Mouse (Mus musculus): Measurements from ENCODE around the gene Efcab2.
"Not testable (repeated sequence)": the region's sequence is repeated elsewhere in the genome, so short reads cannot be mapped to it uniquely, and the experiment has no call there.

Efcab2 gene

DNA sequence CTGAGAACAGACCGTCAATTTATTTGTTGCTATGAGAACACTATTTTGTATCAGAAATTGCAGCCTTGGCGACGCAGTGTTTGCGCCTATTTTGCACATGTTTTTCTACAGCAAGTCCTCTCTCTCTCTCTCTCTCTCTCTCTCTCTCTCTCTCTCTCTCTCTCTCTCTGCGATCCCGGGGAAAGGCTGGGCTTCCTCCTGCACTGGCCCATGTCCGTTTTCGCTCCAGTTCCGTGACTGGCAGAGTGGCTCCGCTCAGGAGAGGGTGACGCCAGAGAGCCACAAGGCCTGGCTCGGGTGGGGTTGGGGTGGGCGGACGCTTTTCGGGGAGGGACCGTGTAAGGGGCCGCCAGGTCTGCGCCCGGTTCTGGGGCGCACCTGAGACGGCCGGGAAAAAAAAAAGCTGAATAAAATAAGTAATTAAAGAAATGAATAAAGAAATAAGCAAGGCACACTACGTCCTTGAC is 407 bp upstream of the Efcab2 start:
- DNase-seq (ENCODE audit: low spot score in 2 of 2) = peak; percentile 77 to 82

GRCm38 (mm10) chr1:178406765-178407645 is 1.1 kb downstream of the Efcab2 start:
- DNase-seq (ENCODE audit: low spot score in 2 of 2) = peak in 1 of 2 experiments; percentile 22

DNA sequence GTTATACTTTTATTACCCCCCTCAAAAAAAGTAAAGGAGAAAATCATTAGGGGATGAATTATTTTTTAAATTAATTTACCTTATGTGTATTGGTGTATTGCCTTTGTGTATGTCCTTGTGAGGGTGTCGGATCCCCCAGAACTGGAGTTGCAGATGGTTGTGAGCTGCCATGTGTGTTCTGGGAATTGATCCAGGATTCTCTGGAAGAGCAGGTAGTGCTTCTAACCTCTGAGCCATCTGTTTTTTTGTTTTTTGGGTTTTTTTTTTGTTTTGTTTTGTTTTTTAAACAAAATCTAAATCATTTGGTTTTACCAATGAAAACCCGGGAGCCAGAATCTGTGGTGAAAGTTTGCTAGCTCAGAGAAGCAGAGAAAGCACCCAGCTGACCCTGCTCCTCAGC is 1.8 kb downstream of the Efcab2 start:
- no peak for DNase-seq (ENCODE audit: low spot score in 2 of 2)

GRCm38 (mm10) chr1:178408901-178409361 is 3.0 kb downstream of the Efcab2 start:
- no peak for DNase-seq (ENCODE audit: low spot score in 2 of 2)

DNA sequence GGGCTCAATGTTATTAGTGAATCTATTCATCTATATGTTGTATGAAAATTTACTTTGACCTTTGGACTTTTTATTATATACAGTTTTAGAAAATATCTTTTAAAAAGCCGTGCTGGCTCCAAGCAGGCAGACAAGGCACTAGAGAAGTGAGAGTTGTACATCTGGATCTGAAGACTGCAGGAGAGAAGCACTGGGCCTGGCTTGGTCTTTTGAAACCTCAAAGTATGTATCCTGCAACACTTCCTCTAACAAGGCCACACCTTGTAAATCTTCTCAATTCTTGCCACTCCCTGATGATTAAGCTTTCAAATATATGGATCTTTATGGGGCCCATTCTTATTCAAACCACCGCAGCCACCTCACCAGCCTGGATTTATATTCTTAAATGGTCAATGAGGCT is 7.5 kb downstream of the Efcab2 start:
- not testable (repeated sequence) for DNase-seq (ENCODE audit: low spot score in 2 of 2)

- DNase-seq (ENCODE audit: low spot score in 2 of 2) = no peak
Measured at GRCm38 (mm10) chr1:178419608-178420007, 13.7 kb downstream of the Efcab2 start.

GRCm38 (mm10) chr1:178423662-178424061 is 17.8 kb downstream of the Efcab2 start:
- DNase-seq (ENCODE audit: low spot score in 2 of 2) = no peak

- DNase-seq (ENCODE audit: low spot score in 2 of 2) = no peak
Measured at GRCm38 (mm10) chr1:178431619-178432444, 25.9 kb downstream of the Efcab2 start.

- no peak for DNase-seq (ENCODE audit: low spot score in 2 of 2)
Measured at GRCm38 (mm10) chr1:178433619-178434018, 27.7 kb downstream of the Efcab2 start.

GRCm38 (mm10) chr1:178444407-178444806 is 38.5 kb downstream of the Efcab2 start:
- no peak for DNase-seq (ENCODE audit: low spot score in 2 of 2)

DNA sequence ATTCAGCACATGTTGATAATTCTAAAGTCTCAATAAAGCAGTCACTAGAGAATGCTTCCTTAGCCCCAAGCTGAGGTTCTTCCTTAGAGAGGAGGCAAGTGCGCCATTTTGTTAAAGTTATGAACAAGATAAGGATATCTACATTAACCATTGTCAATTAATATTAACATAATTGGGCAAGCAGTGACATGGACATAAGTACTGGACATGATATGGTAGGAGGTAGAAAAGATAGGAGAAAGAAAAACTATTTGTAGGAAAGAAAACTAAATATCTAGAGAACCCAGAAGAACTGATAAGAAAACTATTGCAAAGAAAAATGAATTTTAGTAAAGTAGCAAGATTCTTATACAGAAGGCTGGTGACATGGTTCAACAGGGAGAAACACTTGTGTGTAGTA is 41.2 kb downstream of the Efcab2 start:
- no peak for DNase-seq (ENCODE audit: low spot score in 2 of 2)

DNA sequence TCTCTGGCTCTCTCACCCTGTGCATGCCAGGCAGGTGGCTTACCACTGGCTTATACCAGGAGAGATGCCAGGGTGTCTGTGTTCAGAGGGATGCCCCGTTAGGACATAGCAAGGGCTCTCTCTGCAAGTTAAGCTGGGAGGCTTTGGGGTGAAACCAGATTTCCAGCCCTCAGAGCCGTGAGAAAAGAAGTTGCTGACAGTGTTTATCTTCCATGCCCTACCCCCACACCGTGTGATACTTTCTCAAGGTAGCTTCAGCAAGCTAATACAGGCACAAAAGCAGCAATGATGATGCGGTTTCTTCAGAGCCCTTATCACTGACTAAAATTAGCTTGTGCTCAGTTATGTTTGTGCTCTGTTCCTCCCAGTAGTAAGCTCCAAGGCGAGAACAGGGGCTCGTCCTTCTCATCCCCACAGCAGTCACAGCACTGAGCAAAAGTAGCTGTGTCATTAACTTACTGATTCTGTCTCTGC is 42.4 kb downstream of the Efcab2 start:
- DNase-seq (ENCODE audit: low spot score in 2 of 2) = peak; percentile 30 to 34

- peak; percentile 77 to 84 for DNase-seq (ENCODE audit: low spot score in 2 of 2)
Measured at GRCm38 (mm10) chr1:178449172-178449571, 43.3 kb downstream of the Efcab2 start.

GRCm38 (mm10) chr1:178449933-178450332 is 44.0 kb downstream of the Efcab2 start:
- DNase-seq (ENCODE audit: low spot score in 2 of 2) = no peak

DNA sequence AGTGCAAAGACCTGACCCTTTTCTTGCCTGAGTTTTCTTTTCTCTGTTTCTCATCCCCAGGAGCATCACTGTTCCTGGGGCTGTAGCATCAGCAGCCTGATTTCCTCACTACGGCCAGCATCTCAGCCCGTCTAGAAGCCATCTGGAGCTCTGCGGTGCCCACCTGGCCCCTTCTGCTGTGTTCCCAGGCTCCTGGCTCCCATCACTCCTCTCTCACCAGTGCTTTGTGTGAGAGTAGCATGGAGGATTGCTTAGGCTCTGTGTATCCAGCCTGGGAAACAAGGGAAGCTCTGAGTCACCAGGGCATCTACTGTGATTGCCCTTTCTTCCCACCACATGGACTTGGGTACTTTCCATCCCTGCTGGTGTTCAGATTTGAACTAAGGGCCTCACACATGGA is 48.2 kb downstream of the Efcab2 start:
- DNase-seq (ENCODE audit: low spot score in 2 of 2) = no peak

DNA sequence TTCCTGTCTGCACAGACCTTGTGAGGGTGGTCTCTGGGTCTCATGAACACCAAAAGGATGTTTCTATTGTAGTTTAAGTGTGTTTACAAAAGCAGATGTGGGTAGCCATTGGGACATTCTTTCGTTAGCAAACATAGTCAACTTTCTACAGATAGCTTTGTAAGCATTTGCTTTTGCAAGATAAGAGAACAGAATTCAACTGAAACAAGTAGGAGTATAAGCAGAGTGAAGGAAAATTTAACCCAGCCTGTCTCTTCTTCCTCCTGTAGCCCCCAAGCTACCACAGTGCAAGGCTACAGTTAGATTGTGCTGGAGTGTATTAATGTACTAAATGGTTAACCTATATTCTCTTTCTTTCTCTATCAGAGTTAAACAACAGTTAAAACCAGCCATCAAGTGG is 49.2 kb downstream of the Efcab2 start:
- no peak for DNase-seq (ENCODE audit: low spot score in 2 of 2)

- no peak for DNase-seq (ENCODE audit: low spot score in 2 of 2)
Measured at GRCm38 (mm10) chr1:178458029-178458428, 52.1 kb downstream of the Efcab2 start.

DNA sequence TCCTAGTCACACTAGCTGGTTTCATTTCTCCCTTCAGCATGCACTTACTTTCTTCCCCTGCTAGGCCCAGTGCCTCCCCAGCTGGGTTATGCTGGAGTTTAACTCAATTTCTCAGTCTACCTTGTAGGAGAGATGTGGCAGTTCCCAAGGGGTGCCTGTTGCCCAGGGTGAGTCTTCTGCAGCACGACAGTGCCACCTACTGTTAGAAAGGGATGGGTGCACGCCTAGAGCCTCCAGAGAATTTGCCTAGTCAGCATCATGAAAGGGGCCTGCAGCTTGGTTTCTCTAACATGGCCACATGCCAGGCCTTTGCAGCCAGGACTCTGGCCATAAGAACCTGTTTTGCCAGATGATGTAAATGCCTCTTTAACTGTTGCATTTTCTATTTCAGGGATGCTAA is 57.8 kb downstream of the Efcab2 start:
- peak; percentile 69 to 83 for DNase-seq (ENCODE audit: low spot score in 2 of 2)

- no peak for DNase-seq (ENCODE audit: low spot score in 2 of 2)
Measured at GRCm38 (mm10) chr1:178464140-178464539, 58.3 kb downstream of the Efcab2 start.

GRCm38 (mm10) chr1:178467594-178467993 is 61.7 kb downstream of the Efcab2 start:
- DNase-seq (ENCODE audit: low spot score in 2 of 2) = no peak

DNA sequence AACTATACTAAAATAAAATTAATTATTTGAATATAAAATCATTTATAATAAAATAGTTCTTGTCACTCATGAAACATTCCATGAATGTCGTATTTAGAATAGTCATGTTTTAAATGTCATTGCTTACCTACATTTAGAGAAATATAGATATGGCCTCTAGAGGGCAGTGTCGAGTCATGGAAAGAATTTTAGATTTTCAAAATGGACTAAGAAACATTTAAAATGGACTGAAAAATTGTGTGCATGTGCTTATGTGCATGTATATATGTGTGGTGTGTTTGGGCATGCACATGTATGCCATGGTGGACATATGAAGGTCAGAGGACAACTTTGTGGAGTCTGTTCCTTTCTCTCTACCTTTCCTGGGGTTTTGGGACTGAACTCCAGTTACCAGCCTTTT is 62.4 kb downstream of the Efcab2 start:
- DNase-seq (ENCODE audit: low spot score in 2 of 2) = no peak

- no peak for DNase-seq (ENCODE audit: low spot score in 2 of 2)
Measured at GRCm38 (mm10) chr1:178483854-178484253, 78.0 kb downstream of the Efcab2 start.
